Mouse (Mus musculus): ENCODE results near the gene Tapt1.

The Tapt1 gene

DNA sequence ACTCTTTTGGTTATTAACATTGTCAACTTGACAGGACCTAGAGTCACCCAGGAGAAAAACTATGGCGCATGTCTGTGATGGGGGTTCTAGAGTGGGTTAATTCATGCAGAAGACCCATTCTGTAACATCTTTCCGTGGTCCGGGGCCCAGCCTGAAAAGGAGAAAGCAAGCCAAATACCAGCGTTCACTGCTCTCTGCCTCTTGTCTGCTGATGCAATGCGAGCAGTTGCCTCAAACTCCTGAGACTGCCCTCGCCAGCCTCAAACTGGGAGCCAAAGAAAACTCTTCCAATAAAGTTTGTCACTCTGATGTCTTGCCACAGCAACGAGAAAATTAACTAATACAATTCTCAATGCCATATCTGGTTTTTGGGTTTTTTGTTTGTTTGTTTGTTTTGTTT, 8.2 kb upstream of the Tapt1 start:
- DNase-seq (ENCODE audit: low read depth, low spot score) = no peak

DNA sequence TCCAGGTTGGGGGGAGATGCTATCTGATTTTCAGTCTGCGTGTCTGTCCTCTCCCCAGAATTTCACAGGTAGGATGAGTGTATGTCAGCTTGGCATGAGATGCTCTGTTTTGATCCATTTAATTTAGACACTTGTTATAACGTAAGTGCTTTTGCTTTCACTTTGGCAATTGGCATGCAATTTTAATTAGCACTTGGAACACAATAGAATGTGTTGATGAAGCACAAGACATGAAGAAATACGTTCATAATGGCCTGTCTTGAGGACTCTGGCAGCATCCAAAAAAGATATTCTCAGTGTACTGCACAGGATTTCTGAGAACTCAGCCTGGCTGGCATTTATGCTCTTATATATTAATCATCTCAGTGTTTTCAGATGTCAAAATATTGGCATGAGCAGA, 7.5 kb upstream of the Tapt1 start:
- no peak for DNase-seq (ENCODE audit: low read depth, low spot score)

DNA sequence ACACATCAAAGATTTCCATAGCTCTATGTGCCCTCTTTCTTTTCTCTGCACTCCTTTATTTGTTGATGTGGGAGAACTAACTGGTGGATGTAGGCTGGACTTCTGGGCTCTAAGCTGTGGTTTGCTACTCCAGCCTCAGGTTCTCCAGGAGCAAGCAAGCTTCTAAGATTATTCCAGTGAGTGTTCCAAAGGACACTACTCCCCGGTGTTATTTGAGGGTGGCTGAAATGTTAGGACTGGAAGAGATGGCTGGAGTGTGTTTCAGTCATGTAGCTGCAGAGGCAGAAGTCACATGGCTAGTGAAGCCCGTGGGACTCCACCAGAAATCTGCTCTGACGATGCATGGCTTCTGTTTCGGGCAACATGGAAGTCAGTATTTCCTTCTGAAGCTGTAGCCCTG, 2.3 kb upstream of the Tapt1 start:
- DNase-seq (ENCODE audit: low read depth, low spot score) = no peak

DNA sequence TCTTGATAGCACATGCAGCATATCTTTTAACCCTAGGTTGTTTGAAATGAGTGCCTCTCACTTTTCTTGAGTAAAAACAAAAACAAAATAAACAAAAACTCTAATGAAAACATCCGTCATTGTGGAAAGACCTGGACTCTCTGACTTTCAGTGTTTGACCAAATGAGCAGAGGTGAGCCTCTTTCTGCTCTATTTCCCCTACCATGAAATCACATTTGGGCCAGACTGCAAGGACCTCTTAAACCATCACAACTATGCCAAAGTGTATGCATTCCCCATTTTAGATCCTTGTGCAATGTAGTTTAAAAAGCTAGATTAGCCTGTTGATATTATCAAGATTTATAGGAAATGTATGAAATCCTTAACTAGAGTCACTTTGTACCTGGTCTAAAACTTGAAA, 1.9 kb upstream of the Tapt1 start:
- DNase-seq (ENCODE audit: low read depth, low spot score) = no peak

DNA sequence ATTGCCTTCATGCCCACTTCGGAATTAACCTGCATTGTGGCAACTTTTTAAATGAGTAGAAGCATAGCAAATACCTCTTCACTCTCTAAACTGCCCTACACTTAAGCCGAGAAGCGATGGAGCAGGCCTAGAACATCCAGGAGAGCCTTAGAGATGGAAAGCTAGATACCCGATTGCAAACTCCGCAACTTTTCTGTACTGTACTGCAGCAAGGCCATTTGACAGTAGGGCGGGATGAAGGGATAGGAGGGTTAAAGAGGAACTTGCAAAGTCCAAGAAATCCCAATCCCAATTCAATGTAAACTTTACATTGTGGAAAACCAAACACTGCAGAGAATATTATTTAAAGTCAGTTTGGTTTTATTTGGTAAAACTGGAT, 1.0 kb upstream of the Tapt1 start:
- no peak for DNase-seq (ENCODE audit: low read depth, low spot score)

DNA sequence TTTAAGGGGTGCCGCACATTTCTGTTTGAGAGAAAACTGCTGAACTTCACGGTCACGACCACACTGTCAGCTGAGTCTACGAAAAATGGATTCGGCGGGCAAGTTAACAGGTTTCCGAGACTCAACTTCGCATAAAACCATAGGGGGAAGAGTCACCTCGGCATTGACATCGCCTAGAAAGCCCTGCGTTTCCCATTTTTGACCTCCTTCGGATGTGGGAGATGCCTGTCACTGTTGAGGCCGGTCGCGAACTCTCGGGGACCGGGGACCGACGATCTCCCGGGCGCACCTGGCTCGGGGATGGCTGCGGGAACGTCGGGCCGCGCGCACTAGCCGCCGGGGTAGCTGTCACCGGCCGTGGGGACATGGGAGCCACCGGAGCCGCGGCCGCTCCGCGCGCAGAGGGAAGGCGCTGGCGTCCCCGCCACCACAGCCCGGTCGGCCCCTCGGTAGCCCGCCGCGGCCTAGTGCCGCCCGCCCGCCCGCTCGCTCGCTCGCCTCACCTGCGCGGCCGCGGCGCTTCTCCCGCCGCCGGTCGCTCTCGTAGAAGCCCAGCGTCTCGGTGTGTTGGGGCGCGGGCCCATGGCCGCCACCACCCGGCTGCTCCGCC, 410 bp downstream of the Tapt1 start:
- DNase-seq (ENCODE audit: low read depth, low spot score) = no peak

DNA sequence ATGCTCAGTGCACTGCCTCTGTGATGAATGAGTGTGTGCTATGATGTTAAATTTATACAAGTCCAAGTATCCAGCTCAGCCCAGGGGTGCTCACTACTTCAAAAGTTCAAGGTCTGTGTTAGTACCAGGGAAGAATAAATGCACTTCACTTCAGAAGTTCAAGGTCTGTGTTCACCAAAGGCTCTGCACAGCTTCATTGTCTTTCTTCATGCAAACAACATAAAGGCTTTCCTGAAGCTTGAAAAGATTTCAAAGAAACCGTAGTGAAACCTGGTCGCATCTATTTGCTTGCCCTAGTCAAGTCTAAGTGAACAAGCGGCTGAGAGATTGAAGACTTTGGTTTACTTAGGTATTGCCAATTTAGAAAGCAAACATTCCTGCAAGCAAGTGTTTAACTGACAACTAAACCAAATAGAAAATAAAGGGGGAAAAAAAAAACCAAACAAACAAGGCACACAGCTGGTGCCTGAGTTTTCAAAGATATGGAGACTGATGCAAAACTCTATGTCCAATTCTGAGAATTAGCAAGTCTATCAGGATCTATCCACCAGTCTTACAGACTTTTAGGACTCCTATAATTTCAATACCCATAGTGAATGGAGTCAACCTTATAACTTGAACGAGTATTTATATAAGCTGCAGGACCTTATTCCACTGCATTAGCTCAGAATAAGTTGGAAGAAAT, 1.4 kb downstream of the Tapt1 start:
- no peak for DNase-seq (ENCODE audit: low read depth, low spot score)

DNA sequence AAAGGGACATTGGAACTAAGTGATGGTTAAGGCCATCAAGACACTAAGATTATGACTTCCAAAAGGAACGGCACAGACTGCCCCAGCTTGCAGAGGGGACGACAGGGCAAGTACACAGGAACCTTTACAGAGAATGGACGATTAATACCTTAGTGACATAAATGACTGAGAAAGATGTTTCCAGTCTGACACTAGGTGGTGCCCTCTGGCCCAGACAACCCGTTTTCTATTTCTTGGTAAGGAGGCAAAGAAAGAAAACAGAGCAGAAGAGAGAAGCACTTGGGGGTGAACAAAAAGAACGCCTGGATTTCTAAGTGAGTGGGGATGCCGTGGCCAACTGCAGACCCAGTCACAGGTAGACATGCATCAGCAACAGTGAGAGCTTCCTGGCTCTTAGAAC, 2.2 kb downstream of the Tapt1 start:
- no peak for DNase-seq (ENCODE audit: low read depth, low spot score)

- no peak for DNase-seq (ENCODE audit: low read depth, low spot score)
Observed at GRCm38 (mm10) chr5:44223341-44223881, 3.0 kb downstream of the Tapt1 start.

- no peak for DNase-seq (ENCODE audit: low read depth, low spot score)
Observed at GRCm38 (mm10) chr5:44220430-44220829, 6.0 kb downstream of the Tapt1 start.

- no peak for DNase-seq (ENCODE audit: low read depth, low spot score)
Observed at GRCm38 (mm10) chr5:44219871-44220270, 6.6 kb downstream of the Tapt1 start.

GRCm38 (mm10) chr5:44218483-44218882, 7.9 kb downstream of the Tapt1 start:
- DNase-seq (ENCODE audit: low read depth, low spot score) = no peak

GRCm38 (mm10) chr5:44217685-44218041, 8.8 kb downstream of the Tapt1 start:
- DNase-seq (ENCODE audit: low read depth, low spot score) = no peak

GRCm38 (mm10) chr5:44217041-44217684, 9.3 kb downstream of the Tapt1 start:
- DNase-seq (ENCODE audit: low read depth, low spot score) = no peak

DNA sequence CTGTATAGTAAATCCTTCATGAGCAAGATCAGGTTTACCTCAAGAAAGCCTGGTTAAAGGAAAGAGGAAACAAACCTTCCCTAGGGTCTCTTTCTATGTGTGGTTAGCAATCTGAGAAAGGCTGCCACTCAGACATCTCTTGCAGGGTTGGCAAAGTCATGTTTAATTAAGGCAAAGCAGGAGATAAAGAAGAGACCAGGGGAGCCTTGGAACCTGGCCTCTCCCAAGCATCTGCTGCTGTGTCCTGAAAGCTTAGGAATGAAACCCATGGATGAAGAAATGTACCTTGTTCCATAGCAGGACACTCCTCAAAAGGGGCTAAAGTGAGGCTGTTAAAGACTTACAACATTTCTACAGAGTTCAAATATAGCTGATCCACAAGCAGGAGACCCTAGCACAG, 11.3 kb downstream of the Tapt1 start:
- DNase-seq (ENCODE audit: low read depth, low spot score) = no peak

- no peak for DNase-seq (ENCODE audit: low read depth, low spot score)
Observed at GRCm38 (mm10) chr5:44214025-44214424, 12.4 kb downstream of the Tapt1 start.

- no peak for DNase-seq (ENCODE audit: low read depth, low spot score)
Observed at GRCm38 (mm10) chr5:44213391-44213790, 13.0 kb downstream of the Tapt1 start.

GRCm38 (mm10) chr5:44211818-44212465, 14.5 kb downstream of the Tapt1 start:
- DNase-seq (ENCODE audit: low read depth, low spot score) = no peak

DNA sequence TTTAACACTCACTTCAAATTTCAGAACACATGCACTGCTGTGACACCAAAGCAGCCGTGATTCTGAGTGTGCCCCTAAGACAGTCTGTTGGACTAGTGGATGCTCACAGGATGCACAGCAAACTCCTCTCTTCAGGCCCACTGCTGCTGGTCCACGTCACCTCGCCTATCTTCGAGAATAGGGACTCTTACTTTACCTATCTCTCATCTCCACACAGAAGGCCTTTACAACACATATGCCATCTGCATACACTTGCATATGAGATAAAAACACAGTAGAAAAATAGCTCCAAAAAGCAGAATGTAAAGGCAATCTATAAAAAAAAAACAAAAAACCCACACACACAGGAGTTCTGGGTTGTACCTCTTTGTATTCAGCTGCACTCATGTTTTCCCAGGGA, 19.1 kb downstream of the Tapt1 start:
- DNase-seq (ENCODE audit: low read depth, low spot score) = no peak

GRCm38 (mm10) chr5:44206651-44207050, 19.8 kb downstream of the Tapt1 start:
- DNase-seq (ENCODE audit: low read depth, low spot score) = no peak

DNA sequence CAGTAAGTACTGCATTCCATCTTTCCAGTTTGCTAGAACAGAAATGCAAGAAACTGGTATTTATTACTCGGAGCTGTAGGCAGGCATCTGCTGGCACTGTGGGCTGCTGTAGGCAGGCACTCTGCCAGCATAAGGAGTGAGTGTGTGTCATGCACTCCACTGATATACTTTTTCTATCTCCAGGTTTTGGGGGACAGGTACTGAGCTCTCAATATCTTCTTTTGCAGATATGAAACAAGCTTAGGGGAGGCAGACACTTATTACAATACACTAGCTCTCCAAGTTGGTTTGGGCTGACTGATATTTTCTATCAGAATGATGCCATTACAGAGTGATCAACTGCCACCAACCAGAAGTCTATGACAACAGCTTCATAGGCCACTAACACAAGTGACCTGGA, 23.0 kb downstream of the Tapt1 start:
- DNase-seq (ENCODE audit: low read depth, low spot score) = no peak

DNA sequence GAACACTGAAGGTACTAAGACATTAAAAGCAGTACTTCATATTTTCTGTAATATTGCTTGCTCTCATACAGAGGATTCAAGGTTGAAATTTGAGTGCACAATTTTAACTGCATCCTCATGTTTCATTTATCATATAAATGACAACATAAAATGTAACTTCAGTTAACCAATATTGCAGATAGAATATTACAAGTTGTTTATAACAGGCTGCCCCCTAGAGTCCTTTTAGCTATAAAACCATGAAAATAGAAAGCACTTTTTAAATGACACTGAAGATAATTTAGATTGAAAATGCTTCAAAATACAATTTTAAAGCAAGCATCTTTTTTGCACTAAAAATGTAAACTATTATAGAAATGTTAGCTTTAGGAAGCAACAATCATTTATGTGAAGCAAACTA, 24.8 kb downstream of the Tapt1 start:
- no peak for DNase-seq (ENCODE audit: low read depth, low spot score)

GRCm38 (mm10) chr5:44199109-44199508, 27.3 kb downstream of the Tapt1 start:
- DNase-seq (ENCODE audit: low read depth, low spot score) = no peak
